Mouse (Mus musculus): ENCODE results near the gene Fanci.

GRCm38 (mm10) chr7:79470718-79471117 lies 79.0 kb downstream of the Fanci start:
- TF ChIP-seq CTCF (IDR thresholded peaks at IDR 0.05; ENCODE audit: low read depth): no peak
- no peak for TF ChIP-seq EP300 (IDR thresholded peaks at IDR 0.05; ENCODE audit: low read depth)

Data from heart, postnatal 0 days (tissue).